Mouse (Mus musculus): Measurements from ENCODE around the gene Fam25c. TPM values are rescaled to one million over a fixed set of nuclear protein-coding genes. Genes with fewer than 3 reads are reported as not detected.

Gene Fam25c
- polyA plus RNA-seq, 1 experiment, result not detected

DNA sequence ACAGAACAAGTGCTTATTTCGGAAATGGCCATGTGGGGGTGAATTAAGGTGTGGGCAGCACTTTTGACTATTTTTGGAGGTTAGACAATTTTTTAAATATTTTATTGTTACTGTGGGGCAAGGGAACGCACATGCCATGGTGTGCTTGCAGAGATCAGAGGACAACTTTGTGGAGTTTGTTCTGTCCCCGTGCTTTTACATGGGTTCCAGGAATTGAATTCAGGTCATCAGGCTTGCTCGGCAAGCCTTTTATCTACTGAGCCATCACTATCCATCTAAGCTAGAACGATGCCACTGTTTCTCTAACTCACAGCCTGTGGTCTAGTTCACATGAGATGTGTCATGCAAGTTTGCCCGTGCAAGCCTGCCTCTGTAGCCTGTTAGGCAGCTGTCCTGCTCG lies 6.9 kb downstream of the Fam25c start:
- Histone ChIP-seq H3K79me2 (ENCODE audit: control insufficient read depth, insufficient read depth) (no peaks in the 10 kb centered on the region), H3K36me3 (ENCODE audit: control insufficient read depth, insufficient read depth) (peaks cover 19% of the 10 kb centered on the region), H3K4me3 (ENCODE audit: insufficient read depth, poor library complexity, severe bottlenecking) (no peak overlapping the region), H3ac (ENCODE audit: control insufficient read depth, insufficient read length, low read depth) (no peak overlapping the region), H3K79me3 (ENCODE audit: low read depth) (no peaks in the 10 kb centered on the region), H3K27me3 (ENCODE audit: control insufficient read depth, insufficient read depth, insufficient read length) (no peaks in the 10 kb centered on the region)
- TF ChIP-seq MYOD1 (IDR thresholded peaks at IDR 0.05; ENCODE audit: control insufficient read depth, insufficient read length, low read depth) (no peak), USF1 (IDR thresholded peaks at IDR 0.05; ENCODE audit: low read depth) (no peak), FOSL1 (IDR thresholded peaks at IDR 0.05; ENCODE audit: insufficient read depth, low read length, poor library complexity, severe bottlenecking) (no peak), MYOG (IDR thresholded peaks at IDR 0.05; ENCODE audit: control insufficient read depth, extremely low read depth, insufficient read length) (no peak), CTCF (IDR thresholded peaks at IDR 0.05; ENCODE audit: control insufficient read depth, insufficient read depth, insufficient read length) (no peak), MAX (IDR thresholded peaks at IDR 0.05) (no peak), CEBPB (IDR thresholded peaks at IDR 0.05; ENCODE audit: low read depth) (no peak)

GRCm38 (mm10) chr14:34347084-34347483 lies 8.1 kb downstream of the Fam25c start:
- Histone ChIP-seq H3K79me2 (ENCODE audit: control insufficient read depth, insufficient read depth) (no peaks in the 10 kb centered on the region), H3K79me3 (ENCODE audit: low read depth) (no peaks in the 10 kb centered on the region), H3K27me3 (ENCODE audit: control insufficient read depth, insufficient read depth, insufficient read length) (no peaks in the 10 kb centered on the region), H3ac (ENCODE audit: control insufficient read depth, insufficient read length, low read depth) (no peak overlapping the region), H3K36me3 (ENCODE audit: control insufficient read depth, insufficient read depth) (peaks cover 31% of the 10 kb centered on the region), H3K4me3 (ENCODE audit: insufficient read depth, poor library complexity, severe bottlenecking) (no peak overlapping the region)
- no peak for TF ChIP-seq FOSL1 (IDR thresholded peaks at IDR 0.05; ENCODE audit: insufficient read depth, low read length, poor library complexity, severe bottlenecking)
- TF ChIP-seq USF1 (IDR thresholded peaks at IDR 0.05; ENCODE audit: low read depth), result no peak
- no peak for TF ChIP-seq MAX (IDR thresholded peaks at IDR 0.05)
- no peak for TF ChIP-seq MYOG (IDR thresholded peaks at IDR 0.05; ENCODE audit: control insufficient read depth, extremely low read depth, insufficient read length)
- no peak for TF ChIP-seq CTCF (IDR thresholded peaks at IDR 0.05; ENCODE audit: control insufficient read depth, insufficient read depth, insufficient read length)
- no peak for TF ChIP-seq MYOD1 (IDR thresholded peaks at IDR 0.05; ENCODE audit: control insufficient read depth, insufficient read length, low read depth)
- no peak for TF ChIP-seq CEBPB (IDR thresholded peaks at IDR 0.05; ENCODE audit: low read depth)

DNA sequence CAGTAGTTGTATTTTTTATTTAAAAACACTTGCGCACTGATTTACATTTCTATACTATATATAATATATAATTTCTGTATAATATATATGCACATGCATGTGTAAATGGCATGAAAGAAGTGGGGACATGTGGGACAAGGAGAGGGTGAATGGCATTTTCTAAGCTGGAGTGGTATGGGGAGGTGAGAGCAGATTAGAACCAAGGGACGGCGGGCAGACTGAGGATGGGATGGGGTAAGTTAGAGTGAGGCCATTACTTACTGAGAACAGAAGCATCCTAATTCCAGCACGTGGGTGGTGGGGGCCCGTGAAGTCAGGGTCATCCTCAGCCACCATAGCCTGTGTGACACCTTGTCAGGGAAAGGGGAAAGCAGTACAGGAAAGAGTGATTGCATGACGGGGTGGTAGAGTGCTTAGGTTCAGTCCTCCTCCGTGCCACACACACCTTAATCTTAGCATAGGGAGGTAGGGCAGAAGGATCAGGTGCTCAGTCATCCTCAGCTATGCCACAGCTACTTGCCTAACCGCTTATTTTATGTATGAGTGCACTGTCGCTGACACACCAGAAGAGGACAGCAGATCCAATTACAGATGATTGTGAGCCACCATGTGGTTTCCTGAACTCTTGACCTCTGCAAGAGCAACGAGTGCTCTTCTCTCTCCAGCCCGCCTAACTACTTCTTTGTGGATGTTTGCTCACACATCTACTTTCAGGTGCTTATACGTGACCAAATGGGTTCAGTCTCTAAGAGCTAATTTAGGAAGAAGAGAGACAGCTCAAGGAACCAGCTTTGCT lies 9.3 kb downstream of the Fam25c start:
- Histone ChIP-seq H3K36me3 (ENCODE audit: control insufficient read depth, insufficient read depth) (peaks cover 41% of the 10 kb centered on the region), H3K79me3 (ENCODE audit: low read depth) (no peaks in the 10 kb centered on the region), H3K4me3 (ENCODE audit: insufficient read depth, poor library complexity, severe bottlenecking) (no peak overlapping the region), H3K79me2 (ENCODE audit: control insufficient read depth, insufficient read depth) (no peaks in the 10 kb centered on the region), H3K27me3 (ENCODE audit: control insufficient read depth, insufficient read depth, insufficient read length) (no peaks in the 10 kb centered on the region), H3ac (ENCODE audit: control insufficient read depth, insufficient read length, low read depth) (no peak overlapping the region)
- TF ChIP-seq CEBPB (IDR thresholded peaks at IDR 0.05; ENCODE audit: low read depth), result no peak
- TF ChIP-seq USF1 (IDR thresholded peaks at IDR 0.05; ENCODE audit: low read depth), result no peak
- TF ChIP-seq MAX (IDR thresholded peaks at IDR 0.05), result no peak
- no peak for TF ChIP-seq MYOG (IDR thresholded peaks at IDR 0.05; ENCODE audit: control insufficient read depth, extremely low read depth, insufficient read length)
- TF ChIP-seq CTCF (IDR thresholded peaks at IDR 0.05; ENCODE audit: control insufficient read depth, insufficient read depth, insufficient read length), result no peak

DNA sequence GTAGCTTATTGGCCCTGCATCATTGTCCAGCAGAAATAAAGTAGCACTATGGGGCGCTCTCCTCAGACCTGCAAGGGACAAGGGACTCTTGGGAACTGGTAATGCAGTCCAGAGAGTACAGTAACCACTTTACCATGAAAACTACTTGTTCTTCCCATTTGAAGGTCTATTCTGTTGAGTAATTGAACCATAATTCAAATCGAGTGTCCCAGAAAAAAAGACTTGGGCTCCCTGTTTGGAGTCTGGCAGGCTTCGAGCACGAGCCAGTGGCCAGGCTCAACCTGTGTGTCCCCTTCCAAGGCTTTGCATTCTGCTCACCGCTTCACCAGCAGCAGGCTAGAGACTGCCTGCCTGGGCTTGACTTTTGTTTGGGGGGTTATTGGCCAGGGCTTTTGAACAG lies 10.9 kb downstream of the Fam25c start:
- Histone ChIP-seq H3K27me3 (ENCODE audit: control insufficient read depth, insufficient read depth, insufficient read length) (no peaks in the 10 kb centered on the region), H3K79me2 (ENCODE audit: control insufficient read depth, insufficient read depth) (no peaks in the 10 kb centered on the region), H3K36me3 (ENCODE audit: control insufficient read depth, insufficient read depth) (peaks cover 56% of the 10 kb centered on the region), H3ac (ENCODE audit: control insufficient read depth, insufficient read length, low read depth) (no peak overlapping the region), H3K79me3 (ENCODE audit: low read depth) (no peaks in the 10 kb centered on the region), H3K4me3 (ENCODE audit: insufficient read depth, poor library complexity, severe bottlenecking) (no peak overlapping the region)
- no peak for TF ChIP-seq CTCF (IDR thresholded peaks at IDR 0.05; ENCODE audit: control insufficient read depth, insufficient read depth, insufficient read length)
- no peak for TF ChIP-seq MYOD1 (IDR thresholded peaks at IDR 0.05; ENCODE audit: control insufficient read depth, insufficient read length, low read depth)
- no peak for TF ChIP-seq MAX (IDR thresholded peaks at IDR 0.05)
- TF ChIP-seq USF1 (IDR thresholded peaks at IDR 0.05; ENCODE audit: low read depth), result no peak
- TF ChIP-seq CEBPB (IDR thresholded peaks at IDR 0.05; ENCODE audit: low read depth), result no peak
- no peak for TF ChIP-seq MYOG (IDR thresholded peaks at IDR 0.05; ENCODE audit: control insufficient read depth, extremely low read depth, insufficient read length)
- no peak for TF ChIP-seq FOSL1 (IDR thresholded peaks at IDR 0.05; ENCODE audit: insufficient read depth, low read length, poor library complexity, severe bottlenecking)

GRCm38 (mm10) chr14:34343078-34343477 lies 12.2 kb downstream of the Fam25c start:
- no peak overlapping the region for H3K4me3 ChIP-seq (ENCODE audit: insufficient read depth, poor library complexity, severe bottlenecking)
- H3ac ChIP-seq (ENCODE audit: control insufficient read depth, insufficient read length, low read depth), result no peak overlapping the region
- TF ChIP-seq MAX (IDR thresholded peaks at IDR 0.05), result no peak
- no peak for TF ChIP-seq CTCF (IDR thresholded peaks at IDR 0.05; ENCODE audit: control insufficient read depth, insufficient read depth, insufficient read length)
- TF ChIP-seq FOSL1 (IDR thresholded peaks at IDR 0.05; ENCODE audit: insufficient read depth, low read length, poor library complexity, severe bottlenecking), result no peak
- TF ChIP-seq MYOD1 (IDR thresholded peaks at IDR 0.05; ENCODE audit: control insufficient read depth, insufficient read length, low read depth), result no peak
- no peak for TF ChIP-seq USF1 (IDR thresholded peaks at IDR 0.05; ENCODE audit: low read depth)
- no peak for TF ChIP-seq CEBPB (IDR thresholded peaks at IDR 0.05; ENCODE audit: low read depth)
- TF ChIP-seq MYOG (IDR thresholded peaks at IDR 0.05; ENCODE audit: control insufficient read depth, extremely low read depth, insufficient read length), result no peak
- H3K27me3 ChIP-seq (ENCODE audit: control insufficient read depth, insufficient read depth, insufficient read length), result no peaks in the 10 kb centered on the region
- peaks cover 68% of the 10 kb centered on the region for H3K36me3 ChIP-seq (ENCODE audit: control insufficient read depth, insufficient read depth)
- no peaks in the 10 kb centered on the region for H3K79me3 ChIP-seq (ENCODE audit: low read depth)
- no peaks in the 10 kb centered on the region for H3K79me2 ChIP-seq (ENCODE audit: control insufficient read depth, insufficient read depth)

All from C2C12 (cell line).